Mouse (Mus musculus): ENCODE measurements around the gene Ptpre. TPM values are rescaled to one million over a fixed set of nuclear protein-coding genes. Genes with fewer than 3 reads are reported as not detected.

The Ptpre gene
- polyA plus RNA-seq, 1 experiment from 2014 or later: 3.5 TPM

DNA sequence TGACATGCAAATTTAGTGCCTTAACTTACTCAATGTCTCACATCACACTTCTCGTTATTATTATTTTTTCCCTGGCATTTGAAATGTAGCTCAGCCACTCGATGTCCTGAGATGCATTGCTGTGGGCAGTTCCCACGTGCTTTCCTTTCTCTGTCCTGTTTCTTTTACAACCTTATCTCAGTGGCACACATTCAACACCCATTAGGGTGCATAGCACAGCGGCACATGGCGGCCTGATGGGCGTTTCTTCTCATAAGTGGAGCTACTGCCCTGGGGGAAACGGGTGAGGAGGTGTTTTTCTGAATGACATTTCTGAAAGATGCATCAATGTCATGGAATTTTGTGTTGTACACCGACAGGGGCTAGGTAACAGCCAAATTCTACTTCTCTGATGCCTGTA is 64.3 kb downstream of the Ptpre start:
- WGBS: 74% methylated on average over 8 of the region's 8 CpGs
- H3K4me2 ChIP-seq (replicated peaks): no peak overlapping the region

DNA sequence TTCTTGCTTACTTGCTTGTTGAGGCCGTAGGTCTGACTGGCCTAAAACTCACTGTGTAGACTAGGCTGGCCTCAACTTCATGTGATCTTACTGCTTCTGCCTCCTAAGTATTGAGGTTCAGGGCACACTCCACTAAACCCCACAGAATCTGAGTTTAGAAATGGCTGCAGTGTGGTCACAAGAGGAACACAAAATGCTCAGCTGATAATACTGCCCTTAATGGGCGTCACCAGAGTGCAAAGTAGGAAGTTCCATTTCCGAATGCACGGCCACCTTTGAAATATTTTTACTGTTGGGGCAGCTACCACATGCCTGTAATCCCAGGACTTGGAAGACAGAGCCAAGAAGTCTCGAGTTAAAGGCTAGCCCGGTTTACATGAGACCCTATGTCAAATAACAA is 65.0 kb downstream of the Ptpre start:
- Histone ChIP-seq H3K4me1 (peaks cover 14% of the 10 kb centered on the region), H3K9me3 (no peaks in the 10 kb centered on the region), H3K36me3 (no peaks in the 10 kb centered on the region), H3K9ac (no peak overlapping the region), H3K4me3 (no peak overlapping the region), H3K27me3 (no peaks in the 10 kb centered on the region), H3K4me2 (replicated peaks) (no peak overlapping the region), H3K27ac (no peak overlapping the region)
- ATAC-seq (ENCODE audit: low FRiP score, low read depth): no peak
- WGBS: 88% methylated on average over 6 of the region's 6 CpGs

More for the DNA sequence above, 64.3 kb downstream of the Ptpre start:
- H3K4me3 ChIP-seq: no peak overlapping the region
- ATAC-seq (ENCODE audit: low FRiP score, low read depth): no peak
- peaks cover 21% of the 10 kb centered on the region for H3K4me1 ChIP-seq
- H3K9ac ChIP-seq: no peak overlapping the region
- H3K27me3 ChIP-seq: no peaks in the 10 kb centered on the region
- no peak overlapping the region for H3K27ac ChIP-seq
- H3K9me3 ChIP-seq: no peaks in the 10 kb centered on the region
- no peaks in the 10 kb centered on the region for H3K36me3 ChIP-seq

DNA sequence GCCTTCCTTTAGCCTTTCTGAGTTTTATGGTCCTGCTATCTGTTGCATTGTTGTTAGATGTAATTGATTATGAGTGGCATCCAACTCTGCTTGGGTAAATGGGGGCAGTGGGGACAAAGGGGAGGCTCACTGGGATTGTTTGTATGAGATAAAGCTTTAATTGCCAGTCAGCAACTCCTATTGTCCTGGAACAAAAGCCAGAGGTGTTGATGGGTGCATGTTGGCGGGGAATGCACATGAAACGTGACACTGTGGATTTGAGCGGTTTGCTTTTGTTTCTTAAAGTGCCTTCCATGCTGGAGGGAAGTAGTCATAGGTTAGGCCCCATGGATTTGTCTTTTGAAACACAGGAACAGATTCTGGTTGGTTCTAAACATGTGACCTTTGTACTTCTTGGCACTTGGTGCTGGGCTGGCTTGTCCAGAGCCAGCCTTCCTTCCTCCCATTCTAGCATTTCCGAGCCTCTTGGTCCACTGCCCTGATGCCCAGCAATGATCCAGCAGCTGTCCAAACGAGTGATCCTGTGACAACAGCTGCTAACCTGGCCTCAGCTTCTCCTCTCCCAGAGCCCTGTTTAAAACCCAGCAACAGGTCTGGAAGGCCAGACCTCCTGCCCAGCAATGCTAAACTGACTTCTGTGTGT is 65.7 kb downstream of the Ptpre start:
- ATAC-seq (ENCODE audit: low FRiP score, low read depth): peak; percentile 40; the same call in 1 of the 2 replicates
- Histone ChIP-seq H3K9me3 (no peaks in the 10 kb centered on the region), H3K4me2 (replicated peaks) (no peak overlapping the region), H3K27me3 (no peaks in the 10 kb centered on the region), H3K27ac (no peak overlapping the region; the same call in 1 of the 2 replicates), H3K36me3 (no peaks in the 10 kb centered on the region), H3K9ac (no peak overlapping the region), H3K4me3 (no peak overlapping the region), H3K4me1 (peaks cover 7% of the 10 kb centered on the region)
- 59% methylated on average over 5 of the region's 5 CpGs for WGBS

DNA sequence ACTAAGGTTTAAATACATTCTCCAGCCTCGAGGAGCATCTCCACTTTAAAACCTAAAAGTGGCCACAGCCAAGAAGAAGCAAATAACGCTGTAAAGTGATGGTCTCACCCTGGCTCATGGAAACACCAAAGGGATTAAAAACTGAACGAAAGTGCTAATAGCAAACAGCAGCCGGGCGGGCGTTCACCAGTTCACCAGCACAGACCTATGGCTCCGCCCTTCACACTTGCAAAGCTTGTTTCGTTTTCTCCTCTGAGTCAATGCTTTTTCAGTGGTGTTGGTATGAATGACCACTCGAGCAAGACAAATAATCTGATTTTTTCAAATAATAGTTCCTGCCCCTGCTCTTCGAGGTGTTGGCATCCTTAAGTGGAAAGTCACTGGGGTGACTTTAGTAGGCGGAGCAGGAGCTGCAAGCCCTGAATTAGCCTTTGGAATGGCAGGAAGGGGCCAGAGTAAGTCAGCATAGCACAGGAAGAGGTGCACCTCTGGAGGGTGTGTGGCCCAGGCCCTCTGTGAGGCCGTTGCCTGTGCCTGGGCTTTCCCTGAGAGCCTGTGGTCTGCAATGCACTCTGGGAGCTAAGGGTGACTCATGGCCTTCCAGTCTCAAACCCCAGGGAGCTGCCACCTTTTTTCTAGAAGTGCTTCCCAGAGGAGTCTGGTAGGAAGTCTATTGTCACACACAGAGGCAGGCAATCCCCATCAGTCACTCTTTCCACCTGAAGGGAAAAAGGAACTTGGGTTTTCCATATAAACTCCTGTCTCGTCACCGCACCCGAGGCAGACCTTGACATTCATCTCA is 67.9 kb downstream of the Ptpre start:
- peak overlapping the region; percentile 27; the same call in 1 of the 2 replicates for H3K4me2 ChIP-seq (replicated peaks)
- no peaks in the 10 kb centered on the region for H3K27me3 ChIP-seq
- H3K4me3 ChIP-seq: no peak overlapping the region
- H3K36me3 ChIP-seq: no peaks in the 10 kb centered on the region
- WGBS: 57% methylated on average over 15 of the region's 15 CpGs
- no peak overlapping the region; the same call in 1 of the 2 replicates for H3K27ac ChIP-seq
- no peaks in the 10 kb centered on the region for H3K9me3 ChIP-seq
- no peak for ATAC-seq (ENCODE audit: low FRiP score, low read depth)
- H3K4me1 ChIP-seq: peaks cover 9% of the 10 kb centered on the region; the same call in 1 of the 2 replicates
- H3K9ac ChIP-seq: no peak overlapping the region

DNA sequence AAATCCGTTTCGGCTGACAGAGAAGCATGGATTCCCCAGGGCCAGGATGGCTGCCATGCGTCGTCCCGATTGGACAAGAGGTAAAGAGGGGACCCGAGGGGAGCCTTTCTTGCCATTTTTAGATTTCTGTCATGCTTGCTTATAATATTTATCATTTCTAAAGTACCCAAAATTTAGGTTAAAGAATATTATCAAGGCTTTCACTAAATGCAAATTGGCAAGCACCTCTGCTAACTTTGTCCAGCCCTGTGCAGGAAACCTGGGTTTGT is 68.5 kb downstream of the Ptpre start:
- H3K4me3 ChIP-seq: no peak overlapping the region
- ATAC-seq (ENCODE audit: low FRiP score, low read depth): no peak
- H3K27ac ChIP-seq: no peak overlapping the region
- no peak overlapping the region for H3K9ac ChIP-seq
- 89% methylated on average over 6 of the region's 6 CpGs for WGBS
- no peaks in the 10 kb centered on the region for H3K36me3 ChIP-seq
- H3K27me3 ChIP-seq: no peaks in the 10 kb centered on the region
- H3K4me1 ChIP-seq: peaks cover 13% of the 10 kb centered on the region; the same call in 1 of the 2 replicates
- no peak overlapping the region for H3K4me2 ChIP-seq (replicated peaks)
- no peaks in the 10 kb centered on the region for H3K9me3 ChIP-seq

DNA sequence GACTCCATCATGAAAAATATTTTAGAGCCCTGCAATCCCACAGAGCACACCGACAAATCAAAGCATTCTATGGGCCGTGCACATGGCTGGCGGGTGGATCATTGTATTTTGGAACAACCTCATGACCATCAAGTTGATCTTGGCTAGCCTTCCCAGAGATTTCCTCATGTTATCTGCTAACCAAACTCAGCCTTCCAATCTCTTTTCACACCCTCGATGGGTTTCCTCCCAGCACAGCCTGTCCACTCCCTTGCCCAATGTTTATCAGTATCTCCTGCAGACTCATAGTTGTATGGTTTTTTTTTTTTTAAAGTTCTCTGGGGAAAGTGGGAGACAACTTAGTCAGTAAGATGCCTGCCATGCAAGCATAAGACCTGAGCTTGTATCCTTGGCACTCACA is 70.9 kb downstream of the Ptpre start:
- 86% methylated on average over 4 of the region's 4 CpGs for WGBS
- H3K36me3 ChIP-seq: no peaks in the 10 kb centered on the region

DNA sequence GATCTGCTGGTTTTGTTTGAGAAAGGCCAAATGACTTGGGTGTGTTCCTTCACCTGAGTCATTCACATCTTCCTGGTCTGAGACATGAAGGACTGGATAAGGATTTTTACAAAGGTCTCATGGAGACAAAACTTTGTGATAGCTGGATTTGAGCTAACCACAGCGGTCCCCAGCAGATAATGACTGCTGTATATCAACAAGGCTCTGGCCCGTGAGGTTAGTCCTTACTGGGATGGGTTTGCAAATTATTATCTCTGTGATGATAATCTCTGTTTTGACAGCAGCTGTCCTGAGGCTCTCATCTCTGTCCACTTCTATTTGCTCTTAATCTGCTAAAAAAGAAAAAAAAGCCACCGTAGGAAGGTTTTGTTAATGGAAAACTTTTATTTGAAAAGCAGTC is 71.7 kb downstream of the Ptpre start:
- H3K4me2 ChIP-seq (replicated peaks): no peak overlapping the region
- no peaks in the 10 kb centered on the region for H3K36me3 ChIP-seq
- ATAC-seq (ENCODE audit: low FRiP score, low read depth): no peak
- 43% methylated on average over 3 of the region's 3 CpGs for WGBS
- H3K27me3 ChIP-seq: no peaks in the 10 kb centered on the region
- no peaks in the 10 kb centered on the region for H3K9me3 ChIP-seq
- no peak overlapping the region for H3K4me3 ChIP-seq
- H3K4me1 ChIP-seq: peaks cover 13% of the 10 kb centered on the region; the same call in 1 of the 2 replicates
- no peak overlapping the region for H3K27ac ChIP-seq
- H3K9ac ChIP-seq: no peak overlapping the region

More for the DNA sequence above, 70.9 kb downstream of the Ptpre start:
- no peaks in the 10 kb centered on the region for H3K9me3 ChIP-seq
- H3K4me2 ChIP-seq (replicated peaks): no peak overlapping the region
- H3K27ac ChIP-seq: no peak overlapping the region
- peaks cover 13% of the 10 kb centered on the region; the same call in 1 of the 2 replicates for H3K4me1 ChIP-seq
- no peak overlapping the region for H3K9ac ChIP-seq
- no peak overlapping the region for H3K4me3 ChIP-seq
- ATAC-seq (ENCODE audit: low FRiP score, low read depth): no peak
- no peaks in the 10 kb centered on the region for H3K27me3 ChIP-seq

DNA sequence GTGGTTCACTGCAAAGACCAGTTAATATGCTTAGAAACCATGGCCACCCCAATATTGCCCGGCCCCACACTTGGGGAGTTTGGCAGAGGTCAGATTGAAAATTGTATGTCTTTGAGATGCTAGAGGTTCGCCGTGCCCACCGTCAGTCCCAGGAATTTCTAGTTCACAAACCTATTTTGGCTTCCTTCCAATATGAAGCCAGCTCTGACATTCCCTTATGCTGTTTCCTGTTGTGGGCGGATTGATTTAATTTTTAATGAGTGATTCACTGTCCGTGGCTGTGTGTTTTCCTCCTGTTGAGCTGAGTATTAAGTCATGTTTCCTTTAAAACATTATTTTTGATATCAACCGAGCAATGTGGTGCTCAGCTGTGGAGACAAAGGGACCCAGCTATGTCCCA is 72.4 kb downstream of the Ptpre start:
- Histone ChIP-seq H3K4me1 (peaks cover 13% of the 10 kb centered on the region; the same call in 1 of the 2 replicates), H3K9ac (no peak overlapping the region), H3K4me2 (replicated peaks) (no peak overlapping the region), H3K36me3 (no peaks in the 10 kb centered on the region), H3K27ac (no peak overlapping the region), H3K9me3 (no peaks in the 10 kb centered on the region), H3K4me3 (no peak overlapping the region), H3K27me3 (no peaks in the 10 kb centered on the region)
- 52% methylated on average over 7 of the region's 7 CpGs for WGBS
- no peak for ATAC-seq (ENCODE audit: low FRiP score, low read depth)

DNA sequence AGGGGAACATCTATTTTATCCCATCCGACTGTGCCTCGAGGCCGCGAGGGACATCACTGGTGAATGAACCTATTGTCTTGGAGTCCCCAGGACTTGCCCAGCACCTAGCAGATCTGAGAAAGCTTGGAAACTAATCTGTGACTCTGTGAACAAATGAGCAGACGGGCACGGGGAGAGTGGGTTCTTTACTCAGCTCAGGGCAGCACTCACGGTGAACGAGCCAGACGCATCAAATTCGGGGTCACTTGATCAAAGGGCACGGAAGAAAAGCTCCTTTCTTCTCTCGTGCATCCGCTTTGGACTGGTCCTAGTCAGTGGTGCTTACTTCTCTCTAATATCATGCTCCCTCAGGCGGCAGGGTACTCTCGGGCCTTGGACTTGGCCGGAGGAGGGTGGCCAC is 75.0 kb downstream of the Ptpre start:
- no peak overlapping the region for H3K27ac ChIP-seq
- no peak overlapping the region for H3K9ac ChIP-seq
- no peak for ATAC-seq (ENCODE audit: low FRiP score, low read depth)
- H3K27me3 ChIP-seq: no peaks in the 10 kb centered on the region
- no peaks in the 10 kb centered on the region for H3K36me3 ChIP-seq
- 81% methylated on average over 16 of the region's 16 CpGs for WGBS
- H3K9me3 ChIP-seq: no peaks in the 10 kb centered on the region
- no peak overlapping the region for H3K4me3 ChIP-seq
- H3K4me2 ChIP-seq (replicated peaks): no peak overlapping the region
- H3K4me1 ChIP-seq: peaks cover 13% of the 10 kb centered on the region; the same call in 1 of the 2 replicates

DNA sequence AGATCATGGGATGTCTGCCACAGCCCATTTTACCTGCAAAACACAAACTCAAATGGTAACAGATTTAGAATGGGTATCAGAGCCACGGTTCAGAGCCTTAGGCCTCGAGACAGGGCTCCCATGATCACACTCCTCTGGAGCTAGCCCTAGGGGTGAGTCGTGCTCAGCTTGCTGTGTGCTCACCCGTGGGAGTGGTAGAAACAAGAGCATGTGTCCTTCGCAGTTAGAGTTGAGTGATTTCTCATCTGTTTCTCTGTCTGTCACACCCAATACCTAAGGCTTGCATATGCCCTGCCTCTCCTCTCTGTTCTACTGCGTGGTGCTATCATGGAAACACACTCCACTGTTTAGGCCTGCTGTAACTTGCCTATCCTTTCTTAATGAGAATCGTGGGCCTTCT is 75.5 kb downstream of the Ptpre start:
- no peaks in the 10 kb centered on the region for H3K27me3 ChIP-seq
- H3K9me3 ChIP-seq: no peaks in the 10 kb centered on the region
- H3K4me1 ChIP-seq: peaks cover 13% of the 10 kb centered on the region; the same call in 1 of the 2 replicates
- no peak overlapping the region for H3K27ac ChIP-seq
- ATAC-seq (ENCODE audit: low FRiP score, low read depth): no peak
- no peak overlapping the region for H3K4me2 ChIP-seq (replicated peaks)
- WGBS: 72% methylated on average over 7 of the region's 7 CpGs
- H3K4me3 ChIP-seq: no peak overlapping the region
- H3K36me3 ChIP-seq: no peaks in the 10 kb centered on the region
- H3K9ac ChIP-seq: no peak overlapping the region

DNA sequence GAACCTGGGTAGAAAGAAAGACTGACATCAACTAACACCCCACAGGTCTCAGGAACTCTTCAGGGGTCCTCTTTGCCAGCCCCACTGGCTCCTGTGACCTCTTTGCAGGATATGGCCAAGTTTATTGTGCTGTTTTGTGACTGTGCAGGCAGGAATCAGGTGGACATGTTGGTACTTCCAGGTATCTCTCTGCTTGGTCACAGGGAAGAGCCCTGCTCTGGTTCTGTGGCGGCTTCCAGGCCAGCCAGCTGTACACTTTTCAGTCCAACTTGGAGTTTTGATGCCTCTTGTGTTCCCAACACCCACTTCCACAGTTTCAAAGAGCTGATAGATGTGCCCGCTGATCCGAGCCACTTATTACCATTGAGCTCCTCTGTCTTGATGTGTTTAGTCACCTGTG is 76.1 kb downstream of the Ptpre start:
- no peak for ATAC-seq (ENCODE audit: low FRiP score, low read depth)
- Histone ChIP-seq H3K4me2 (replicated peaks) (no peak overlapping the region), H3K36me3 (no peaks in the 10 kb centered on the region), H3K9ac (no peak overlapping the region), H3K4me1 (peaks cover 15% of the 10 kb centered on the region; the same call in 1 of the 2 replicates), H3K27me3 (no peaks in the 10 kb centered on the region), H3K27ac (no peak overlapping the region), H3K9me3 (no peaks in the 10 kb centered on the region), H3K4me3 (no peak overlapping the region)
- 93% methylated on average over 3 of the region's 3 CpGs for WGBS

DNA sequence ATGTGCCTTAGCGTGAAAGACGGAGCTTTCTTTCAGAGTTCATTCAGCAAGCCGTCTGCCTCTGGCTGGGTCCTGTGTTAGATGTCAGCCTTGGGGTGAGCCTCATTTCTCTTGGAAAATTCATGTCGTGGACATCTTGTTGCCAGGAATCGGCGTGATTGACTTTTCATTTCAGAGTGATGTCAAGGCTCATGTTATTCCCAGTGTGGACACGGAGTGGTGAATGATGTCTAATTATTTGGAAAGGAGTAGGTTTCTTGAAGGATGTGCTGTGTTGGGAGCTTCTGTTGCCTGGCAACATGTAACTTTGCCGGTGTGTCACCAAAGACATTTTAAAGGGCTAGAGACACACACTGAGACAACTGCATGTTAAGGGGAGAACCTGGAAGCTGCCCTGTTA is 77.6 kb downstream of the Ptpre start:
- Histone ChIP-seq H3K9ac (no peak overlapping the region), H3K36me3 (no peaks in the 10 kb centered on the region), H3K4me3 (no peak overlapping the region), H3K4me1 (peaks cover 9% of the 10 kb centered on the region; the same call in 1 of the 2 replicates), H3K27me3 (no peaks in the 10 kb centered on the region), H3K9me3 (no peaks in the 10 kb centered on the region), H3K27ac (no peak overlapping the region), H3K4me2 (replicated peaks) (no peak overlapping the region)
- no peak for ATAC-seq (ENCODE audit: low FRiP score, low read depth)
- WGBS: 89% methylated on average over 8 of the region's 8 CpGs

All from limb, embryonic 13.5 days (tissue).